In the genomic region with DNA sequence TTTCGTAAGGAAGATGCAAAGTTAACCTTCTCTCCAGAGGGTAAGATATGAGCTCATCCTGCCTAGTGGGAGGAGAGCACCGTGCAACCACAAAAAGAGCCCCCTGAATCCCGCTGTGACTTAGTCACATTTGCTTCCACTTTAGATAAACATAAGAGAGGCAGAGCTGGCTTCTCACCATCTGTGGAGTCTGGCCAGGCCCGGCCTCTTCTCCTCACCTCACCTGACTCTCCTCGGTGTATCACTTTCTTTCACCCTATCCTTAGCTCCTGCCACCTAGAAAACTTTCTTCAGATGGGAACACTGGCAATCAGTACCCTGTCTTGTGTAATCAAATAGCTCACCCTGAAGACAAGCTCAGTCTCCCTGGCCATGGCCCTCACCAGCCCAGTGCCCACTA, we compare ENCODE assay signal across 21 mouse cellular contexts. TPM values are rescaled to one million over a fixed set of nuclear protein-coding genes. Genes with fewer than 3 reads are reported as not detected.
"Had no signal": no experiment of that assay in that cellular context is flagged by ENCODE, and none has a peak within 500 bp of the region (broad histone marks: within the 10 kb centered on the region; RNA-seq: fewer than 3 reads in every experiment).

No protein-coding gene starts in this region.

- H3K9me3 ChIP-seq: limb, embryonic 12.5 days; limb, embryonic 15.5 days; liver, embryonic 13.5 days; midbrain, embryonic 12.5 days; midbrain, embryonic 15.5 days; neural tube, embryonic 12.5 days; neural tube, embryonic 15.5 days had no signal

- H3K27me3 ChIP-seq: limb, embryonic 12.5 days; limb, embryonic 15.5 days; liver, embryonic 13.5 days; midbrain, embryonic 12.5 days; midbrain, embryonic 15.5 days; neural tube, embryonic 12.5 days; neural tube, embryonic 15.5 days had no signal

- H3K4me1 ChIP-seq: limb, embryonic 12.5 days; limb, embryonic 15.5 days; liver, embryonic 13.5 days; midbrain, embryonic 15.5 days; neural tube, embryonic 12.5 days; neural tube, embryonic 15.5 days had no signal

- H3K27ac ChIP-seq: limb, embryonic 12.5 days; limb, embryonic 15.5 days; liver, embryonic 13.5 days; macrophage; midbrain, embryonic 12.5 days; midbrain, embryonic 15.5 days; neural tube, embryonic 12.5 days; neural tube, embryonic 15.5 days; stomach, postnatal 0 days had no signal

- H3K4me2 ChIP-seq: limb, embryonic 12.5 days; limb, embryonic 15.5 days; liver, embryonic 13.5 days; midbrain, embryonic 12.5 days; midbrain, embryonic 15.5 days; neural tube, embryonic 12.5 days; neural tube, embryonic 15.5 days had no signal

- H3K9ac ChIP-seq: limb, embryonic 12.5 days; limb, embryonic 15.5 days; liver, embryonic 13.5 days; midbrain, embryonic 12.5 days; midbrain, embryonic 15.5 days; neural tube, embryonic 12.5 days; neural tube, embryonic 15.5 days had no signal

- ATAC-seq: midbrain, embryonic 15.5 days had no signal

- H3K4me3 ChIP-seq: limb, embryonic 12.5 days; limb, embryonic 15.5 days; liver, embryonic 13.5 days; midbrain, embryonic 12.5 days; midbrain, embryonic 15.5 days; neural tube, embryonic 12.5 days; neural tube, embryonic 15.5 days had no signal

- H3K36me3 ChIP-seq: limb, embryonic 12.5 days; limb, embryonic 15.5 days; liver, embryonic 13.5 days; midbrain, embryonic 12.5 days; midbrain, embryonic 15.5 days; neural tube, embryonic 12.5 days; neural tube, embryonic 15.5 days had no signal

- DNase-seq: kidney, postnatal 14 days; kidney, postnatal 4 days; left cerebral cortex, postnatal 4 days; liver, embryonic 13.5 days; lung, adult 2 months; right cerebral cortex, adult 18-20 months; right cerebral cortex, postnatal 14 days; thymus, adult 2 months; thymus, postnatal 14 days; thymus, postnatal 4 days had no signal

RNA-seq across cellular contexts. Expression of a gene that starts 48.2 kb away (rescaled TPM):
- total RNA-seq: megakaryocyte, adult 5-6 weeks had no signal
- polyA plus RNA-seq: liver, embryonic 13.5 days; liver, embryonic 16.5 days; lung, embryonic 16.5 days; macrophage had no signal
